Mouse (Mus musculus): ENCODE data around the gene Pdia5. TPM values are rescaled to one million over a fixed set of nuclear protein-coding genes. Genes with fewer than 3 reads are reported as not detected.

Pdia5 gene
- total and polyA plus RNA-seq, 3 experiments = not detected

DNA sequence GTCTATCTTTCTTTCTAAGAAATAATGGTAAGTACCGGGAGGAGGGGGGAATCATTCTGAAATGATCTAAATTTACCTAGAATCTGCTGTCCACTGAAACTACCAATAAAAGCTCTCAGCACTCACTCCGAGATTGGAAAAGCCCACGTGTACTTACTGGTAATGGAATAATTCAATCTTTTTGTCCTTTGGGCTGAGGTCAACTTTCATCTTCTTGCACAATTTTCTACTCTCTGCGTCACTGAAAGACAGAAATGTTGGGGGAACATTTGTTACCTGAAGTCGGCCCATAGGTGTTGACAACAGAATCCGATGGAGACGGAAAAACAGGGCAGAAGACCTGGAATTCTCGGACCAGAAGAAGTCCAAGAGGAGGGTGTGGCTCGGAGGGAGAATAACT lies 34.4 kb downstream of the Pdia5 start:
- Histone ChIP-seq H3K4me1 (ENCODE audit: control insufficient read depth in 1 of 2, insufficient read depth in 2 of 2, low read length in 2 of 2) (no peaks in the 10 kb centered on the region), H3K79me2 (ENCODE audit: control insufficient read depth, insufficient read depth, low read length, poor library complexity) (no peaks in the 10 kb centered on the region), H3K27me3 (ENCODE audit: control insufficient read depth in 1 of 2, insufficient read depth in 2 of 2, low read length in 2 of 2) (no peaks in the 10 kb centered on the region), H3K36me3 (ENCODE audit: control insufficient read depth in 1 of 2, insufficient read depth in 2 of 2, low read length in 2 of 2) (no peaks in the 10 kb centered on the region), H3K4me3 (ENCODE audit: control insufficient read depth in 1 of 2, insufficient read depth in 1 of 2, low read depth in 2 of 2, low read length in 2 of 2) (no peak overlapping the region), H3K9ac (ENCODE audit: control insufficient read depth, low read depth, low read length, poor library complexity, severe bottlenecking) (no peak overlapping the region), H3K27ac (ENCODE audit: control insufficient read depth, low read depth, low read length) (no peak overlapping the region), H3K9me3 (replicated peaks; ENCODE audit: insufficient read depth, low read length) (no peaks in the 10 kb centered on the region)
- TF ChIP-seq NELFE (IDR thresholded peaks at IDR 0.05; ENCODE audit: low read depth, low read length) (no peak), TCF12 (IDR thresholded peaks at IDR 0.05; ENCODE audit: low read depth, low read length) (no peak), HCFC1 (IDR thresholded peaks at IDR 0.05; ENCODE audit: low read depth, low read length) (no peak), BHLHE40 (IDR thresholded peaks at IDR 0.05; ENCODE audit: borderline replicate concordance, low read depth, low read length) (no peak), POLR2AphosphoS5 (IDR thresholded peaks at IDR 0.05; ENCODE audit: borderline replicate concordance, low read depth, low read length) (no peak), CHD1 (IDR thresholded peaks at IDR 0.05; ENCODE audit: low read depth, low read length) (no peak), MYB (IDR thresholded peaks at IDR 0.05; ENCODE audit: low read depth, low read length) (no peak), ZKSCAN1 (IDR thresholded peaks at IDR 0.05; ENCODE audit: low read depth, low read length) (no peak), TAL1 (IDR thresholded peaks at IDR 0.05; ENCODE audit: low read length) (no peak), POLR2A (IDR thresholded peaks at IDR 0.05; ENCODE audit: control insufficient read depth in 1 of 2, insufficient read depth in 1 of 2, low read depth in 1 of 2, low read length in 2 of 2, poor library complexity in 1 of 2) (no peak), ZMIZ1 (IDR thresholded peaks at IDR 0.05; ENCODE audit: low read depth, low read length) (no peak), ELF1 (IDR thresholded peaks at IDR 0.05; ENCODE audit: low read depth, low read length) (no peak), MYC (IDR thresholded peaks at IDR 0.05; ENCODE audit: low read depth, low read length) (no peak), MXI1 (IDR thresholded peaks at IDR 0.05; ENCODE audit: low read depth, low read length) (no peak), ZNF384 (IDR thresholded peaks at IDR 0.05; ENCODE audit: low read depth, low read length) (no peak)
- no peak for DNase-seq (ENCODE audit: low read depth, low spot score)

- Histone ChIP-seq H3K9me3 (replicated peaks; ENCODE audit: insufficient read depth, low read length) (no peaks in the 10 kb centered on the region), H3K27ac (ENCODE audit: control insufficient read depth, low read depth, low read length) (no peak overlapping the region), H3K79me2 (ENCODE audit: control insufficient read depth, insufficient read depth, low read length, poor library complexity) (no peaks in the 10 kb centered on the region), H3K4me1 (ENCODE audit: control insufficient read depth in 1 of 2, insufficient read depth in 2 of 2, low read length in 2 of 2) (no peaks in the 10 kb centered on the region), H3K9ac (ENCODE audit: control insufficient read depth, low read depth, low read length, poor library complexity, severe bottlenecking) (no peak overlapping the region), H3K27me3 (ENCODE audit: control insufficient read depth in 1 of 2, insufficient read depth in 2 of 2, low read length in 2 of 2) (no peaks in the 10 kb centered on the region), H3K4me3 (ENCODE audit: control insufficient read depth in 1 of 2, insufficient read depth in 1 of 2, low read depth in 2 of 2, low read length in 2 of 2) (no peak overlapping the region), H3K36me3 (ENCODE audit: control insufficient read depth in 1 of 2, insufficient read depth in 2 of 2, low read length in 2 of 2) (no peaks in the 10 kb centered on the region)
- DNase-seq (ENCODE audit: low read depth, low spot score) = no peak
- no peak for TF ChIP-seq POLR2AphosphoS5 (IDR thresholded peaks at IDR 0.05; ENCODE audit: borderline replicate concordance, low read depth, low read length)
- TF ChIP-seq ZNF384 (IDR thresholded peaks at IDR 0.05; ENCODE audit: low read depth, low read length) = no peak
- no peak for TF ChIP-seq RCOR1 (IDR thresholded peaks at IDR 0.05; ENCODE audit: low read depth, low read length)
- no peak for TF ChIP-seq USF2 (IDR thresholded peaks at IDR 0.05; ENCODE audit: borderline replicate concordance in 1 of 2, insufficient read depth in 1 of 2, low read depth in 1 of 2, low read length in 2 of 2)
- TF ChIP-seq UBTF (IDR thresholded peaks at IDR 0.05; ENCODE audit: borderline replicate concordance, insufficient read depth, low read depth, low read length) = no peak
- TF ChIP-seq NELFE (IDR thresholded peaks at IDR 0.05; ENCODE audit: low read depth, low read length) = no peak
Observed at GRCm38 (mm10) chr16:35455822-35456221, 34.9 kb downstream of the Pdia5 start.

Data from MEL (cell line).